Mouse (Mus musculus): ENCODE data around the gene Pla2g4f.

Pla2g4f gene

GRCm38 (mm10) chr2:120279961-120280360 is 34.0 kb downstream of the Pla2g4f start:
- DNase-seq, result peak; percentile 81 to 82

GRCm38 (mm10) chr2:120276951-120277350 is 37.0 kb downstream of the Pla2g4f start:
- no peak for DNase-seq

GRCm38 (mm10) chr2:120268635-120269034 is 45.3 kb downstream of the Pla2g4f start:
- peak in 1 of 2 experiments; percentile 45 for DNase-seq

GRCm38 (mm10) chr2:120265523-120265922 is 48.4 kb downstream of the Pla2g4f start:
- peak; percentile 54 for DNase-seq

- DNase-seq, result no peak
Observed at GRCm38 (mm10) chr2:120264858-120265257, 49.1 kb downstream of the Pla2g4f start.

- no peak for DNase-seq
Observed at GRCm38 (mm10) chr2:120262876-120263275, 51.1 kb downstream of the Pla2g4f start.

GRCm38 (mm10) chr2:120261346-120261745 is 52.6 kb downstream of the Pla2g4f start:
- DNase-seq, result no peak

GRCm38 (mm10) chr2:120256259-120256658 is 57.7 kb downstream of the Pla2g4f start:
- DNase-seq, result no peak

- no peak for DNase-seq
Observed at GRCm38 (mm10) chr2:120252644-120253043, 61.3 kb downstream of the Pla2g4f start.
